1 mouse cellular context compared by ENCODE assay signal in the genomic region with DNA sequence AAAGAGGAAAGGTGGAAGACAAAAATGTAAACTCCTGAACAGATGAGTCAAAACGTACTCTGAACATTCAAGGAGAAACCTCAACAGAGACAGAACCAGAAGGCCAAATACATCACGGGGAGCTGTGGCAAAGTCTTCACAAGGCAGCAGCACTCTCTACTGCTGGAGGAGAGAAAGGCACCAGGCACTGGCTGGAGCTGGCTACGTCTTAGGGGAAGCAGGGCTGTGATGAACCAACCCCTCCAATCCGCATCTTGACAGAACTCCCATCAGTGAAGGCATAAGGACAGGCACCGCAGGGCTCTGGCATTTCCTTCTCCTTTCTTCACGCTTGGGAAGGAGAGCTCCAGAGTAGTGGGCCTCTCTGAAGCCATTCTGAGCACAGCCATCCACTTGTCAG.
TF ChIP-seq lines count a peak whose summit lies in the region.

No protein-coding gene starts in this region.

TF ChIP-seq in CH12.LX, 34 proteins besides CTCF, POLR2A, EP300 and RAD21 (continued from another document):
- TF ChIP-seq NRF1 (IDR thresholded peaks at IDR 0.05; ENCODE audit: low read depth, low read length) (0 out of 2 replicates have a peak, but pooled peaks have one; percentile 29), E2F4 (IDR thresholded peaks at IDR 0.05; ENCODE audit: insufficient replicate concordance, low read depth, low read length) (no peak), MAZ (IDR thresholded peaks at IDR 0.05; ENCODE audit: low read depth, low read length) (0 out of 2 replicates have a peak, but pooled peaks have one; percentile 32), TBP (conservative IDR thresholded peaks at IDR 0.05; ENCODE audit: low read depth, low read length) (no peak), HCFC1 (IDR thresholded peaks at IDR 0.05; ENCODE audit: low read depth, low read length) (no peak), NELFE (IDR thresholded peaks at IDR 0.05; ENCODE audit: low read depth, low read length) (no peak)
